Mouse (Mus musculus): ENCODE results near the gene Hist1h1d. TPM values are rescaled to one million over a fixed set of nuclear protein-coding genes. Genes with fewer than 3 reads are reported as not detected.

Hist1h1d gene
- polyA plus RNA-seq, 1 experiment from 2014 or later: 0.07 TPM

DNA sequence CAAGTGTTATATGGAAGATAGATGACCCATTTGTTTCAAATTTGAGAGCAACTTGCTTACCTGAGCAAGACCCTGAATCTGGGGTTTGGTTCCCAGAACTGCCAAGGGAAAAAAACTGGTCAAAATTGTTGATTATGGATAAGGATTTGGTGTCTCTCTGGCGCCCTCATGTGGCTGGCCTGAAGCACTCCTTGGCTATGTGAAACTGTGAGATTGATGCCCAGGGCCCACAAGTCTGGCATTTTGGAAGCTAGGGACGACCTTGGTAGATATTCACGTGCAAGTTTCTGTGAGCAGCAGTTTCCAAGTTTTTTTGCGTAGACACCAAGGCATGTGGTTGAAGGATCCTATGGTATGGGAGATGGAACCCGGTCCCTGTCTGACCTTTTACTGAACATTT, 28.4 kb upstream of the Hist1h1d start:
- H3K9ac ChIP-seq (replicated peaks; ENCODE audit: low read depth, low read length): no peak overlapping the region
- WGBS: 17% methylated on average over 5 of the region's 5 CpGs
- ATAC-seq (ENCODE audit: low read depth): peak; percentile 32; the same call in 1 of the 2 replicates
- H3K27me3 ChIP-seq (ENCODE audit: control insufficient read depth, insufficient read depth, low read length): no peaks in the 10 kb centered on the region
- H3K27ac ChIP-seq (ENCODE audit: low read depth, low read length): no peak overlapping the region
- no peak overlapping the region for H3K4me3 ChIP-seq (ENCODE audit: low read depth, low read length)
- H3K9me3 ChIP-seq (ENCODE audit: control insufficient read depth, low read length): no peaks in the 10 kb centered on the region
- 0 out of 2 replicates have a peak, but pooled peaks cover 4% of the 10 kb centered on the region for H3K4me1 ChIP-seq (ENCODE audit: control insufficient read depth, insufficient read depth, low read length)
- H3K36me3 ChIP-seq (ENCODE audit: control insufficient read depth, insufficient read depth, low read length): no peaks in the 10 kb centered on the region
- 0 out of 2 replicates have a peak overlapping the region, but pooled peaks have one; percentile 9 for H3K4me2 ChIP-seq (ENCODE audit: low read depth, low read length)

GRCm38 (mm10) chr13:23525901-23526300, 27.2 kb upstream of the Hist1h1d start:
- 3% methylated on average over 10 of the region's 10 CpGs for WGBS
- Histone ChIP-seq H3K9ac (replicated peaks; ENCODE audit: low read depth, low read length) (no peak overlapping the region), H3K4me1 (ENCODE audit: control insufficient read depth, insufficient read depth, low read length) (0 out of 2 replicates have a peak, but pooled peaks cover 8% of the 10 kb centered on the region)

DNA sequence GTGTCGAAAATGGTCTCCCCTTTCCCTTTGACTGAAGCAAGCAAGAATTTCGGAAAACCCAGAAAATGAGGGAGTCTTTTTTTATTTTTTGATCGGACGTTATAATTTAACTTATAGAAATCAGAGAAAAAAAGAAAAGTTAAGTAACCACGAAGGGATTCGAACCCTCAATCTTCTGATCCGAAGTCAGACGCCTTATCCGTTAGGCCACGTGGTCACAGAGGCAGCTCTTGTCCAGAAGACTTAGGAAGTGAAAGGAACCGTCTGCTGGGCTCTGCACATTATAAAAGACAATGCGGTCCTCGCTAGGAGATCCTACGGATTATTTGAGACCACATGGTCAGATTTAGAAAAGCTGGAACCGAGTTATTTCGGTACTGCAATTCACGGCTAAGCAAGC, 26.8 kb upstream of the Hist1h1d start:
- no peaks in the 10 kb centered on the region for H3K9me3 ChIP-seq (ENCODE audit: control insufficient read depth, low read length)
- ATAC-seq (ENCODE audit: low read depth): peak; percentile 52; the same call in 1 of the 2 replicates
- 1% methylated on average over 17 of the region's 17 CpGs for WGBS

More at GRCm38 (mm10) chr13:23525901-23526300, 27.2 kb upstream of the Hist1h1d start:
- Histone ChIP-seq H3K27me3 (ENCODE audit: control insufficient read depth, insufficient read depth, low read length) (no peaks in the 10 kb centered on the region), H3K4me2 (ENCODE audit: low read depth, low read length) (peak overlapping the region; percentile 48), H3K4me3 (ENCODE audit: low read depth, low read length) (peak overlapping the region; percentile 39), H3K9me3 (ENCODE audit: control insufficient read depth, low read length) (no peaks in the 10 kb centered on the region), H3K36me3 (ENCODE audit: control insufficient read depth, insufficient read depth, low read length) (no peaks in the 10 kb centered on the region), H3K27ac (ENCODE audit: low read depth, low read length) (no peak overlapping the region)
- no peak for ATAC-seq (ENCODE audit: low read depth)

GRCm38 (mm10) chr13:23529005-23529404, 24.1 kb upstream of the Hist1h1d start:
- no peak overlapping the region for H3K4me3 ChIP-seq (ENCODE audit: low read depth, low read length)
- no peak overlapping the region for H3K9ac ChIP-seq (replicated peaks; ENCODE audit: low read depth, low read length)
- no peaks in the 10 kb centered on the region for H3K9me3 ChIP-seq (ENCODE audit: control insufficient read depth, low read length)
- H3K27ac ChIP-seq (ENCODE audit: low read depth, low read length): no peak overlapping the region
- no peak for ATAC-seq (ENCODE audit: low read depth)
- no peaks in the 10 kb centered on the region for H3K27me3 ChIP-seq (ENCODE audit: control insufficient read depth, insufficient read depth, low read length)
- 36% methylated on average over 5 of the region's 5 CpGs for WGBS
- no peak overlapping the region for H3K4me2 ChIP-seq (ENCODE audit: low read depth, low read length)
- no peaks in the 10 kb centered on the region for H3K36me3 ChIP-seq (ENCODE audit: control insufficient read depth, insufficient read depth, low read length)
- H3K4me1 ChIP-seq (ENCODE audit: control insufficient read depth, insufficient read depth, low read length): peaks cover 24% of the 10 kb centered on the region

More for the DNA sequence above, 26.8 kb upstream of the Hist1h1d start:
- 0 out of 2 replicates have a peak, but pooled peaks cover 8% of the 10 kb centered on the region for H3K4me1 ChIP-seq (ENCODE audit: control insufficient read depth, insufficient read depth, low read length)
- no peak overlapping the region; the same call in 1 of the 2 replicates for H3K27ac ChIP-seq (ENCODE audit: low read depth, low read length)
- peak overlapping the region; percentile 48 for H3K4me2 ChIP-seq (ENCODE audit: low read depth, low read length)
- H3K27me3 ChIP-seq (ENCODE audit: control insufficient read depth, insufficient read depth, low read length): no peaks in the 10 kb centered on the region
- no peak overlapping the region; the same call in 1 of the 2 replicates for H3K9ac ChIP-seq (replicated peaks; ENCODE audit: low read depth, low read length)
- peak overlapping the region; percentile 39 for H3K4me3 ChIP-seq (ENCODE audit: low read depth, low read length)
- H3K36me3 ChIP-seq (ENCODE audit: control insufficient read depth, insufficient read depth, low read length): no peaks in the 10 kb centered on the region

GRCm38 (mm10) chr13:23529480-23530165, 23.4 kb upstream of the Hist1h1d start:
- Histone ChIP-seq H3K27ac (ENCODE audit: low read depth, low read length) (no peak overlapping the region), H3K4me3 (ENCODE audit: low read depth, low read length) (peak overlapping the region; percentile 42), H3K4me1 (ENCODE audit: control insufficient read depth, insufficient read depth, low read length) (peaks cover 29% of the 10 kb centered on the region), H3K9ac (replicated peaks; ENCODE audit: low read depth, low read length) (peak overlapping the region; percentile 78; the same call in 1 of the 2 replicates), H3K4me2 (ENCODE audit: low read depth, low read length) (peak overlapping the region; percentile 70), H3K36me3 (ENCODE audit: control insufficient read depth, insufficient read depth, low read length) (no peaks in the 10 kb centered on the region), H3K9me3 (ENCODE audit: control insufficient read depth, low read length) (no peaks in the 10 kb centered on the region), H3K27me3 (ENCODE audit: control insufficient read depth, insufficient read depth, low read length) (no peaks in the 10 kb centered on the region)
- WGBS: 32% methylated on average over 2 of the region's 2 CpGs
- no peak for ATAC-seq (ENCODE audit: low read depth)

DNA sequence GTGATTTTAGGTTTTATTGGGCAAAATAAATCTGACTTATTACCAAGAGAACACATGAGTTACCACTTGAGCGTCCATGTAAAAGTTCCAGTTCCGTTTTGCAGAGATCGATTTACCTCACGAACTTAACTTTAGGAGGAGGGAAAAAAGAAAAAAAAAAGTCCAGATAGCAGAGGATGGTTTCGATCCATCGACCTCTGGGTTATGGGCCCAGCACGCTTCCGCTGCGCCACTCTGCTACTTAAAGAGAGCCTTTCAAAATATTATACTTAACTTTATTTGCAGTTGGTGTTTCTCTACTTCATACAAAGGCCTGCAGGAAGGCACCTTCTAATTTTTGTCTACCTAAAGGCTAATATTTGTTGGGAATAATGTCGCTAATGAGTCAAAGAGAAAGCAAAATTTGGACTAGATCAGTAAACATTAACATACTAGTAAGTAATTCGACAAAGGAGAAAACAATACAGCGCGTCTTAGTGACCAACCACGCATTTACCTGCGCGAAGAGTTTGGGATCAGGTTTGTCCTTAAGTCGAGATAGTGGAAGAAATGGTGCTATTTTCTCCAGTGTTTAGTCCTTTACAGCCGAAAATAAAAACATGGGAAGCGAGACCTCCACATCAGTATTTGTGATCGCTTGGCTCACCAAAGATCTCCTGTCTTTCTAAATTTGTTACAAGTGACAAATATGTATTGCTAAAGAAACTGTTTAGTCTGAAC, 22.7 kb upstream of the Hist1h1d start:
- Histone ChIP-seq H3K36me3 (ENCODE audit: control insufficient read depth, insufficient read depth, low read length) (no peaks in the 10 kb centered on the region), H3K9me3 (ENCODE audit: control insufficient read depth, low read length) (no peaks in the 10 kb centered on the region), H3K9ac (replicated peaks; ENCODE audit: low read depth, low read length) (peak overlapping the region; percentile 78), H3K27me3 (ENCODE audit: control insufficient read depth, insufficient read depth, low read length) (no peaks in the 10 kb centered on the region), H3K4me3 (ENCODE audit: low read depth, low read length) (peak overlapping the region; percentile 42), H3K4me2 (ENCODE audit: low read depth, low read length) (peak overlapping the region; percentile 70), H3K4me1 (ENCODE audit: control insufficient read depth, insufficient read depth, low read length) (peaks cover 31% of the 10 kb centered on the region), H3K27ac (ENCODE audit: low read depth, low read length) (peak overlapping the region; percentile 96)
- peak; percentile 22; the same call in 1 of the 2 replicates for ATAC-seq (ENCODE audit: low read depth)
- under 1% methylated on average over 20 of the region's 20 CpGs for WGBS

DNA sequence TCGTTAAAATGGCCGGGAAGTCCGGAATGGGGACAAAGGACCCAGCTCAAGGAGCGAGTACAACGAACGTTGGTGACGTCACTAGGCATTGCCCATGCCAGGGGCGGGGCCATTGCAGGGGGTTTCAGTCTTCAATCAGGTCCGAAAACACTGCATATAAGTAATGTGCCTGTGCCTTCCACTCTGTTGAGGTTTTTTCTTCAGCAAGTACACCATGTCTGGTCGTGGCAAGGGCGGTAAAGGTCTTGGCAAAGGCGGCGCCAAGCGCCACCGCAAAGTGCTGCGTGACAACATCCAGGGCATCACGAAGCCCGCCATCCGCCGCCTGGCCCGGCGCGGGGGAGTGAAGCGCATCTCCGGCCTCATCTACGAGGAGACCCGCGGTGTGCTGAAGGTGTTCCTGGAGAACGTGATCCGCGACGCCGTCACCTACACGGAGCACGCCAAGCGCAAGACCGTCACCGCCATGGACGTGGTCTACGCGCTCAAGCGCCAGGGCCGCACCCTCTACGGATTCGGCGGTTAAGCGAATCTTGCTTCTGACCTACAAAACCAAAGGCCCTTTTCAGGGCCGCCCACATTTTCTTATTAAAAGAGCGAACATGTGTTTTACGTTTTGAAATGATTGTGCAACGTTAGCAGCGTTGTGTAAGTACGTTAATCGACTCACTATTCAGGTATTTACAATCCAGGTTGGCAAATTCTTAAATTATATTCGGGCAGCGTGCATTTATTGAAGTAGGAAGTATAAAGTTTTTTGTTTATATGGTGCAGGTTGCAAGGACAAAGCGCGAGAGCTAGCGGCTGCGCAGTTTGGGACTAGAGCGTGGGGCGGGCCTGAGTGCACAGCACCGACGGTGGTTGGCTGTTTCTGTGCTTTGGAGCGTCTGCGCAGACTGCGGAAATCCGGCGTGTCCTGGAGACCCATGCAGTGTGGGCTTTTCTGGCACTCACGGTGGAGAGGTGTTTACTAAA, 21.9 kb upstream of the Hist1h1d start, which contains the start of gene Hist1h4h:
Gene Hist1h4h, plus strand, starts transcription at position 150 of the 975 bp plus-strand sequence.
- peaks cover 35% of the 10 kb centered on the region for H3K4me1 ChIP-seq (ENCODE audit: control insufficient read depth, insufficient read depth, low read length)
- peak; percentile 89 for ATAC-seq (ENCODE audit: low read depth)
- peak within 1 kb of the TSS; percentile 42 for H3K4me3 ChIP-seq (ENCODE audit: low read depth, low read length)
- H3K9ac ChIP-seq (replicated peaks; ENCODE audit: low read depth, low read length): peak within 1 kb of the TSS; percentile 78
- no peaks in the 10 kb centered on the region for H3K9me3 ChIP-seq (ENCODE audit: control insufficient read depth, low read length)
- H3K36me3 ChIP-seq (ENCODE audit: control insufficient read depth, insufficient read depth, low read length): no peaks in the 10 kb centered on the region
- H3K4me2 ChIP-seq (ENCODE audit: low read depth, low read length): peak within 1 kb of the TSS; percentile 70
- H3K27ac ChIP-seq (ENCODE audit: low read depth, low read length): peak within 1 kb of the TSS; percentile 96
- under 1% methylated on average over 58 of the region's 70 CpGs for WGBS
- H3K27me3 ChIP-seq (ENCODE audit: control insufficient read depth, insufficient read depth, low read length): no peaks in the 10 kb centered on the region
